Mouse (Mus musculus): ENCODE data around the gene Rabgap1l.
A peak's percentile ranks its signal among the peaks of the same experiment; 100 is the strongest.

The Rabgap1l gene

DNA sequence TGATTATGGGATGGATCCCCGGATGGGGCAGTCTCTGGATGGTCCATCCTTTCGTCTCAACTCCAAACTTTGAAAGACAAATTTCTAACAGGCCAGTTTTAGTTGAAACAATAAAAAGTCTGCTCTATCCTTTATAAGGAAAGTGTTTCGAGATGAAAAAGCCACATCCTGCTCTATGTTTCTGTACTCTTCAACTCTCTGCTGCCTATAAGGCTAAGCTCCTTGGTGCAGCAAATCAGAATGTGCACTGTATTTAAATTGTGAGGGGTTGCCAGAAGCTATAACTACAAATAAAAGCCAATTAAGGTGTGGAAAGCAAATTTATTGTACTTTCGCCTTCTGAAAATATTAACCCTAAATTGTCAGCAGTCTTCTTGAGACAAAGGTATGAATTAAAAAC lies 198.9 kb downstream of the Rabgap1l start:
- no peak for DNase-seq

DNA sequence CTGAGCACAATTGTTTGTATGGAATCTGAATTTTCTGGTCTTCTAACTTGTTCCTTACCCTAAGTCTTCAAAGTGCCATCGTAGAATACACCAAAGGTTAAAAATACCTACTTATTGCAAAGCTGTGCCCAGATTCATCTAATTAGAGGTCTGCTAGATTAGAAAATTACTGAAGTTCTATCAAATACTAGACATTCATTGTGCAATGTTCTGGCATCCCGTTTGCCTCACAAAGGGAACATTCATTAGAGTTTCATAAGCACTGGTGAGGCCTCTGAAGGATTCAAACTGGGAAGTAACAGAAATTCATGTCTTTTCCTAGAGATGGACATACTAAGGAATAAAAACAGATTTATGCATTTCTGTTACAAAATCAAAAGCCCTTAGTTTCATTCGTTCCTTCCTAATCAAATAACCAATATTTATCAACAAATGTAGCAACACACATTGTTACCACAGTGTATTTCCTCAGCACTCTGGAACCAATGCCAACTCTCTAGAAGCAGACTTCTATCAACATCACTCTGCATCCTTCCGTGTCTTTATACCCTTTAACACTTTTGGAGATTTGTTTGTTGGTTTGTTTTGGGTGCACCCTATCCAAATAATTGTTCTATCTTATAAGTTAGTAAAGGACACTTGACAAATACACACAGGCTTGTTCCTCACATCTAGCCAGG lies 204.0 kb downstream of the Rabgap1l start:
- DNase-seq: no peak

DNA sequence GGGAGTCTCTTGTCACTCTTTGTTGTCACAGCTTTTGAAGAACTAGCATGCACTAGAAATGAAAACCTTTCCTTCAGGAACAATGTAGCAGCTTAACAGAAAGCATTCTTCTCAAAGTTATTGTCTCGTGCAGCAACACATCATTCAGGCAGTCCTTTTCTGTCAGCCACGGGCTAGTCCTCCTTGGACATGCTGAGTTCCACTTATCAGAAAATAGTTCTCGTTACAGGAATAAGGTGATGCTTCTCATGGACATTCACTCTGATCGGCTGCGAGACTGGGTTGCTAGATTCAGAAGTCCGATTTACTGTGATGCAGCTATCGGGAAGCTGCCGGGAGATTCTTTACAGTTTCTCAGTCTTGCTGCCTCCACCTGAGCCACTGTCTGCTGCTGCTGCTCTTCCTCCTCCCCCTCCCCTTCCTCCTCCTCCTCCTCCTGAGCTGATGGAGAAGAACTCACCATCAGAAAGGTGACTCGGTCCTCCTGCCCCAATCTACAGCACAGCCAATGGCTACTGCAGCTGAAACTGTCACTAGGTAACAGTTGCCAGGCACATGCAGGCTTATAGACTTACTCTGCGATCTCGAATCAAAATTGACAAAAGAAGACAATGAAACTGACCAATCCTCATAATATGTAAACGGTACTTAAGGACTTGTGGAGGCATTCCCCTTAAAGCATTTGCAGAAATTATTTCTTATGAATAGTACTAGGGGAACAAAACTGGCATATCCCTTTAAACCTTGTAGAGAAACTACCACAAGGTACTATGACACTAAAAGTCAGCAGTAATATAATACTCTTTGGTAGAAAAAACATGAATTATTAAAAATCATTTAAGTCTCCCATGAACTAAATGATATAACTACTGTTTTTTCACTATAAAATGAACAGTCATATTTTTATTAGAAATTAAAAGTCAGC lies 213.4 kb downstream of the Rabgap1l start:
- DNase-seq: peak; percentile 23

DNA sequence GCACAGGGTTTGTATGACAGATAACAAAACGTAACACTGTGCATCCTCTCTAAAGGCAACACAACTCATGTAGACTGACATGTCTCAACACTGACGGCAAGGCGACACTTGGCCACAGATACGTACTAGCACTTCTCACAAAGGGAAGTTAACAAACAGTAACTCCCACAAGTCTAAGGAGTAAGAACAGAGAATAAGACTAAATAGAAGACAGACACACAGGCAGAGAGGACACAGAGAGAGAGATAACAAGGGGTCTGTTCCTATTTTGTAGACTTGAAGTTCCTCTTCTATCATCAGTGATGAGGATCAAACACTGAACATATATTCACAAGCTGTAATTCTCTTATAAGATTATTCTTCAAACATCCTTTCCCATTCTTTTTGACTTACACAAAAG lies 216.9 kb downstream of the Rabgap1l start:
- no peak for DNase-seq

DNA sequence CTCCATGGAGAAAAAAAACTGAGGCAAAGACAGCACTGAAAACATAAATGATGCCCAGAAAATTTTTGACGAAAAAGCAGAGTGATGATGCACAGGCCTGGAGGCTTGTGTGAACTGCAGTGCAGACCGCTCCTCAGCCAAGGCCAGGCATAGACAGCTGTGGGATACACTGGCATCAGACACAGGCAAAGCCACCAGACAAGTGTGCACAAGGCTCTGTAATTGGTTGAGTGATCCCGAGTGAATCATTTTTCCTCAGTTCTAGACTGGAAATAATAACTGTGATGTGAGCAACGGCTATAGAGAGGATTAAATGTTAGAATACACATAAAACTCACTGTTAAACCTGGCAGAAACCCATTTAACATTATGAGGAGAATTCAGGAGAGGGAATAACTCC lies 219.0 kb downstream of the Rabgap1l start:
- DNase-seq: no peak

DNA sequence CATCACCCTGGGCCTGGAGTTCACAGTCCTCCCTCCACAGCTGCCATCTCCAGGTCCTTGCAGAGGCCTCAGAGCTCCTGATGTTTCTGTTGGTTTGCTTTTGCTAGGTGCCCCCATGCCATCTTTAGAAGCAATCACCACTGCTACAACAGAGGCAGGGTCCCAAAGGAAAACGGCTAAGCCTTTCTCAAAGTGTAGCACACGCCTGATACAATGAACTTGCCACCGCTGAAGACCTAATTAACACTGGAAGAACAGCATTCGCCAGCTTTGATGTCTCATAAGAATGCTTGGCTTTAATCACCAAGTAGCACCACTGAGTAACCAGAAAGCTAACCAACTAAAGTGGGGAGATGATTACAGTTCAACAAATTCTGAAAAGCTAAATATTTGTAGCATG lies 226.6 kb downstream of the Rabgap1l start:
- no peak for DNase-seq

DNA sequence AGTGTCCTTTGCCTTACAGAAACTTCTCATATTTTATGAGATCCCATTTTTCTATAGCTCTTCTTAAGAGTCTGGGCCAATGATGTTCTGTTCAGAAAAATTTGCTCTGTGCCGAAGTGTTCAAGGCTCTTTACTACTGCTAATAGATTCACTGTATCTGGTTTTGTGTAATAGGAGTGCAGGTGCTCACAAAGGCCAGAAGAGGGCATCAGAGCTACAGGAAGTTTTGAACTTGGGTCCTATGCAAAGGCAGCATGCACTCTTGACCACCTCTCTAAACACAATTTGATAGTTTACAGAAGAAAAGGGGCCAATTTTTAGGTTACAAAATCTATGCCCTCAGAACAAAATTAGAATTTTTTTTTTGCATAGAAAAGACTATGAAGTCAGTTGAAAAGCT lies 231.6 kb downstream of the Rabgap1l start:
- no peak for DNase-seq

DNA sequence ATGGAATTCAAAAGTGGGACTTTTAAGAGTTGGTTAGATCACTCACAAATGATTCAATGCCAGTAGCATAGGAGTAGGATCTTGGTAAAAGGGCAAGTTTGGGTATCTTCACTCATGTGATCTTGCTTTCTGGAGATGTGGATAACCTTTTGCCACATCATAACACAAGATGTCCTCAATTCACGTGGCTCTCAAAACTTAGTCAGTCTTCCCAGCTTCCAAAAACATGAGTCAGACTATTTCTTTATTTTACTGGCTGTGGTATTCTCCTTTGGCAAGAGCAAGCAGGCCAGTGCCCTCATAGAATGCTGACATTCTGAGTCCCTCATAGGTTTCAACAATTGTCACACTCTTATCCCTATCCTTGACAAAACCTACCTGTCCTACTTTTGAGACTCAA lies 242.4 kb downstream of the Rabgap1l start:
- no peak for DNase-seq

DNA sequence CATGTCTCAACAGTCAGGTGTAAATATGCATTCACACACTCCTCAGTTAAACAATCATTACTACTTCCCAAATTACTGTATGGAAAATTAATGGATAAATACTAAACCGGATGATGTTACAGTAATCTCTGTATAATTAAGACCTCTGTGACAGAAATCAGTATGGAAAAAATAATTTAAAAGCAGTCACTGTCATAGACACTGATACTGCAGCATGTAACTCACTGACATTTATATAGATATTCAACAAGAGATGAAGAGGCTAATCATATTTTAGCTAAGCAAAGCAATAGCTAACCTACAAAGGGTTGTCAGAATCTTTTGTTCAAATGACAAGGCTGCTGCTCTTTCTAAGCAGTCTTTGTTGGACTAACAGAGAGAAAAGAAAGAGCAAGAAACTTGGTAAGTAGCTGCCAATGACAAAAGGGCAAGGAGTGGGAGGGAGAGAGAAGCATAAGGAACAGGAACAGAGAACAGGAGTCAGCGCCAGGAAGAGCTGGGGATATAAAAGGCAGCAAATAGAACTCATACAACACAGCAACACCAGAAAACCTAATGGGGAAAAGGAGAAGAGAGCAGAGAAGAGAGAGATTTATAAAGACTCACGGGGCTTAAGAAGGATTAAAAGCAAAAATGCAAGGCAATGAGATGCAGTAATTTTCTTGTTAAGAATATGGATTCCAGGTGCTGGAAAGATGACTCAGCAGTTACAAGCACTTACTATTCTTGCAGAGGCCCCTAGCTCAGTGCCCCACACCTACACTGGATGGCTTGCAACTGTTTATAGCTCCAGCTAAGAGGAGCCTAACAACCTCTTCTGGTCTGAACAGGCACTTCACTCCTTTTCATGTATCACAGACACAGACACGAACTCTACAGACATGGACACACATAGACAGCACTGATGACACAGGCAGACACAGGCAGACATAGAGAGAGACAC lies 244.8 kb downstream of the Rabgap1l start:
- peak; percentile 14 for DNase-seq

DNA sequence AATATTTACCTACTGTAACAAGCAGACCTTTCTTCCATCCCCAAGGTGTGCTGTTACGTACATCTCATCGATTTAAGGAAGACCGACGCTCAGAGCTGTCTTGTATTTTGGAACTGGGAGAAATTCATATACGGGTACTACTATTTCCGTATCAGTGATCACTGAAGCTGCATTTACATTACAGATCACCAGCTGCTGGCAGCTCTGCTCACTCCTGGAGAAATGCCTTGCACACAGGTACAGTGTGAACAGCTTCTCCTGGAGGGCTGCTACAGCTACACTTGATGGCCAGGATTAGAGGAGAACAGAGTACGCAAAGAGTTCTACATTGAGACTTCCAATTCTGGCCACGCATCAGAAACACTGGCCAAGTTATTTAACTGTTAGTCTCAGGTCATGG lies 257.4 kb downstream of the Rabgap1l start:
- DNase-seq: peak; percentile 16

DNA sequence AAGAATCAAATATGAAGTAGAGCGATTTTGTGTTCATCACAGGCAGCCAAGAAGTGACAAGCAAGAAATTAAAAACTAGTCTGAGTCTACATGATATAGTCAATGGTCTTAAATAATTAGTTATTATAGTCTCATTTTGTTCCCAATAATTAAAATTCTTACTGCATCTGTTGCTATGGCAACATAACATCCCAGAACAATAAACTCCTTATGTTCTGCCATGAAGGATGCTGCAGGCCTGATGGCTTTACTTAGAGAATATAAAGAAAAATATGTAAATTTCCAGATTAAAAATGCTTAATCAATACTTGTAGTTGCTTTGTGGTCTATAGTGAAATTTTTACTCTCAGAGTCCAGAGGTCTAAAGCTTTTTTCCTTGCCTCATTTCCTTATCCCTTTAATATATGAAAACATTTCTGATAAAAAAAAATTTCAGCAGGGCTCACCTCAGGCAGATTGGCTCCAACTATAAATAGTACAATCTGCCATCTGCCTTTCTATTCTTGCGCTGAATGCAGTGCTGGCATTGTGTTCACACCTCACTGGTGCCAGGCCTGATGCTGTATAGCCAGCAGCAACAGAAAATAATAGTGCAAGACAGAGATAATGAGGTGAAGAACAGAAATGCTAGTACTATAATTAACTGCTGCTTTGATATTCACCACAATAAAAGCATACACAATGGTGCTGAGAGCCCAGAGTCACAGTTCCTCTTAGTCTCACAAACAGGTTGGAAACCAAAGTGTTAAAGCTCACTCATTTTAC lies 258.3 kb downstream of the Rabgap1l start:
- DNase-seq: peak; percentile 89

DNA sequence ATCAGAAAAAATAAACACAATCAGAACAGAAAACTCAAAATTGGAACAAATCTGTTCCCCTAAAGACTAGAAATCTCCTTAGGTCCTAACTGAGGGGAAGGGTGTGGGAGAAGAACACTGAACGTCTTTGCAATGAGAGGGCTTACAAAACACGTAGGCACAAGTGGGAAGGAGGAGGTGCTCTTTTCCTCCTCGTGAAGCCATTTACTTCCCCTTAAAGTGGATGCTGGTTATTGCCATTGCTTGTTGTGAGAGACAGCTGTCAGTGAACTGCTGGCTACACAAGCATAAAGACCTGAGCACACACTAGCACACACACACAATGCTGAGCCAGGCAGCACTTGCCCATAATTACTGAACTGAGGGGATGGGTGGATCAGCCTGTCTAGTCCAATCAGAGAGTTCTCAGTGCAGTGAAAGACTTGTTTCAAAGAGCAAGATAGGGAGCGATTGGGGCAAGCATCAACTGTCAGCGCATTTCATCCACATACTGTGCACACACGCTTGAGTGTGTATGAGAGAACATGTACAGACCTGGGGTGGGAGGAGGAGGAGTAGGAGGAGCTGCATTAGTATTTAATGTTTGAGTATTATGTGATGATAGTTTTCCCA lies 259.7 kb downstream of the Rabgap1l start:
- no peak for DNase-seq

DNA sequence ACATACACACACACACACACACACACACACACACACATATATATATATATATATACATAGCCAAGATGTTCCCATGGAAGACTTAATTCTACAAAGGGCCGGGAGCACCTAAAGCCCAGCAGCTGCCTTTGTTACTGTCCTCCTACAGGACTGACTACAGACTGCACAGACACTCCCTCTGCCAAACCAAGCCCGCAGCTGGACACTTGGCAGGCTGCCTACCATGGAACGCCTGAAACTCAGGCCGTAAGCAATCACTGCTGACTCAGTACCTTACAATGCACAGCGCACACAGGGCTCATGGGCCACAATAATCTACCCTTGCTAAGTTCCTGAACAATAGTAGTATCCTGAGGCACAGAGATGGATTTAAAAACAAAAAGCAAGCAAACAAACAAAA lies 261.6 kb downstream of the Rabgap1l start:
- DNase-seq: peak; percentile 83

DNA sequence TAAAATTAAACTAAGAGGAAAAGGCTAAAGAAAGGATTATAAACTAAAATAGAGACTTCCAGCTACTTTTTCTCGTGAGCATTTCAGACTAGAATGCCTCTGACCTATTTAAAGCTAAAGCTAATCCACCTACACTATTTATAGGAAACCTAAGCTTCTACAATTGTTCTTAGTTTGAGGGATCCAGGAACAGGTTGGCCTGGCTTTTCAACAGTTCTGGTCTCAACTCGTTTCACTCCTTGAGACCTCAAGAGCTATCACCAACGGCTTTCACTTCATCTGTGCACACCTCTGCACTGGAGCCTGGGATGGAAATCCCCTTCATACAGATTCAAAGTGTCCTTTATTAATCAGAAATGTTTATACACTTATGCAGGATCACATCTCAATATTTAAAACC lies 271.1 kb downstream of the Rabgap1l start:
- DNase-seq: no peak

DNA sequence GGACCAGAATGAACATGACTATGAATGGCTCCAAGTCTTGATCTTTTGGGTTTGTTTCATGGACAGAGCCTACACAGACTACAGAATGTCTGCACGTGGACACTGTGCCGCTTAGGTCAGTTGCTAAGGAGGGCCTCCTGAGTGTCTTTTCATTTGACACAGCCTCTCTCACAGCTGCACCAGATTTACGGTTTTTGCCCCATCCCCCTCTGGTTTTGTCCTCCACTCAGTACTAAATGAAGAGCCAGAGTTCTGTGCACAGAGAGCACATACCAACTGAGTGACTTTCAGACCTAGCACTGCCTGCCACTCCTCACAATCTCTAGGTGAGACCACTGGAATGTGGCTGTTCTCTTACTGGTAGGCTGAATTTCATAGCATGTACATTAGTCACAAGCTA lies 272.3 kb downstream of the Rabgap1l start:
- no peak for DNase-seq

DNA sequence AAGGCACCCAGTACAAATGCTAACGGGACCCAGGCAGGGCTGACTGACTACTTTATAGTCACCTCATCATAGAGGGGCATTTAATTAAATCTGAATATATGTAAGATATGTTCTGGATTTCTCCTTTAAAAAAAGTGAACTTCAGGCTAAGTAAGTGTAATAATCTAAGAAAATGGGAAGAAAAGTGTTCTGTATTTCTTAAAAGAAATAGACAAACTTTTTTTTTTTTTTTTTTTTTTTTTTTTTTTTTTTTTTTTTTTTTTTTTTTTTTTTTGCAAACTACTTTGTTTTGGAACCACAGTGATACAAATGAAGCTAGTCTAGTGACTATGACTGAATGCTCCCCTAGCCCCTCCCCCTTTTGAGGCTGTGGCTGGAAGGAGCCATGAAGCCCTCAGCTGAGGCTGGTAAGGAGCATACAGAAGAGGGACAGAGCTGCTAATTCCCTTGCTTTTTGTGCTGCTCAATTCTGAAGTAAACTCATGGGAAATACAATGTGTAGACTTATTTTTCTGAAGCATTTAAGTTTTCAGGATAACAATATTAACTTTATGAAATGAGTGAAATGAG lies 273.0 kb downstream of the Rabgap1l start:
- DNase-seq: no peak

DNA sequence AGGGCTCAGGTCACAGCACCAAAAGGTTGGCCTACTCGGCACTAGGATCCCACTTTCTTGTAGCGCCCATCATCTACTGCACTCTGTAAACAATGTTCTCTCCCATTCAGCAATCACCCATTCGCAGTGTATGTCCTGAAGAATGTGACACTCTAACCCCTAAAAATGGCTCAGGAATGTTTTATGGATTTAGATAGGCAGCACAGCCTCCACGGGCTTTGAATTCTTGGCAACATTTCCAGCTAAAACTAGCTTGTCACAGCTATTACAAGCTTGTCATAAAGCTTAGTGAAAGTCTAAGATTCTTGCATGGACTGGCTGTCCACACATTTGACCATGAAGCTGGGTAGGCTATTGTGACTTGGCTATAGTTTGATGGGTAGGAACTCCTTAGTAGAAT lies 274.5 kb downstream of the Rabgap1l start:
- DNase-seq: no peak

DNA sequence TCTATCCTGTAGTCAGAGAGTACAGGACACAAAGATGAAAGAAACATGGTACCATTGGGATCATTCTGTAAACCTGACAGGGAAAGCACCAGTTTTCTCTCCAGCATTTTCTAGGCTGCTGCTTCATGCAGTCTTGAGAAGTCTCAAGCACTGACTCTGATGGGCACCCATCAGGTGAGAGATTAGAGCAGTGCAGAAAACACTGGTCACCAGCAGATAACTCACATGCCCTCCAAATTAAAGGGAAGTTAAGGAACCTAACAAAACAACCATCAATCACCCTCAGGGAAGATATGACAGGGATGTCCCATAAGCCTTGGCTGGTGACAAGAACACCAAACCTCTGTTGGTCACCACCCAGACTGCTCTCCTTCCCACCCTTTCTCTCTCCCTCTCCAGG lies 285.2 kb downstream of the Rabgap1l start:
- no peak for DNase-seq

DNA sequence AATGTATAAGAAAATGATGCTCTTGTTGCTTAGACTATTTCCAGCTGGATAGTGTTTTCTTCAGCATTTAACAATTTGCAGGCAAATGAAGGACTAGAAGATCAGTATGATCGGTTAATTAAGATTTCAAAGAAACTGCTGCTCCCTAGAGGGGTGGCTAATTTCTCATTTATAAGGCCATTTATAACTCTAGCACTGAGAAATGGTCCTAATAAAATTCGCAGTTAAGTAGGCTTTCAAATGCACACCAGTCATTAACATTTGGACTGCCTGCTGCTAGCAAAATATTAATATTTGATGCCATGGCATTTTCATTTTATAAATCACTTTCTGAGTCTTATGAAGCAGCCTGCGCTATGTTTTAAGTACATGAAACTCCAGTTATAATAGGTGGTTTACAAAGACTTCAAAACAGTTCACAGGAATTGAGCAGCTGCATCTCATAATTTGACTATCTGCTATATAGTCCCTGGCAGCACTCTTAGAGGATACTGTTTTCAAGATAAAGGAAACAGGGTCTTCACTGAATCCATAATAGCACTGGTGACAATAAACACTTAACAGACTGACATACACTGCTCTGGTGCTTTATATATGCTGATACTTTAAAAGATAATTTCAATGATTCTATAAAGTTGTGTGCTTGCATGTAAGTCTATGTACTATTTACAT lies 296.0 kb downstream of the Rabgap1l start:
- DNase-seq: no peak

DNA sequence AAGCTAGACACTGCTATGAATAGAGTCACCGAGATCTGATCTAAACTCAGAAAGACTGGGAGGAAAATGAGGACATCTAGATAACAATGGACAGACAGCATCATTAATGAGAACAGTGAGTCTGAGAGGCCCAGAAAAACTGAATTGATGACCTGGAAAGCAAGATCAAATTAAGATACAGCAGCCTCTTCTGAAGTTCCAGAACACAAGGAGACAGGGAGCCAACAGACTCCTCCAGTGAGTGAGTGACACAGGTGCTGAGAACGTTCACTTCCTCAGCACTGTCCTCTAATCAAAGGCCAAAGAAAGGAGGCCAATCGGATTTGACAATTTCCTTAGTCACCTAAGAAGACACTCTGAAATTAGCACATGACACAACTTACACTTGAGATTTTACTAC lies 307.3 kb downstream of the Rabgap1l start:
- no peak for DNase-seq

DNA sequence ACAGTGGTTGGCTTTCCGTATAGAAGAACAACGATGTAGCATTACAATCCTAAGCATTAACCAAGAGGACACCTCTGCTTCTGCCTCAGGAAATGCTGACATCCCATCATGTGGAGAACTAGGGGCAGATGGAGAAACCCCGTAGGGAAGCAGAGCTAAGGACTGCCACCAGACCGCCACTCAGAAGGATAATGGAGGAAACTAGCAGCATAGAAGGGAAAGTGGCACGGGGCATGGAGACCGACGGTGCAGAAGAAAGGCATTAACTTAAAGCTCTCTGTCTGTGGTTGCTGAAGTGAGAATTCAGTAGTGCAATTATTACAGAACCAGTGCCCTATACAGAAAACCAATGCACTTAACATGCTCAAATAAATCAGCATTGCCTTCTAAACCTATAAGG lies 308.0 kb downstream of the Rabgap1l start:
- DNase-seq: no peak

All from cerebellum, adult 9-11 months (tissue).